Mouse (Mus musculus): ENCODE data around the gene Emp2. TPM values are rescaled to one million over a fixed set of nuclear protein-coding genes. Genes with fewer than 3 reads are reported as not detected.
A peak's percentile ranks its signal among the peaks of the same experiment; 100 is the strongest.

Gene Emp2
- total RNA-seq (2018; cell fraction: chromatin; rRNA removed), result 1 to 10 TPM in 12 of 26 experiments, under 1 TPM in 10, not detected in 4; 0.20 to 5.7 (median 1.5) TPM
- 1 to 10 TPM in 13 of 26 experiments, under 1 TPM in 13; 0.07 to 4.8 (median 1.3) TPM for total RNA-seq (2018; cell fraction: cytosol; rRNA removed)
- 1 to 10 TPM in 13 of 26 experiments, under 1 TPM in 11, not detected in 2; 0.15 to 10.0 (median 2.0) TPM for total RNA-seq (2018; cell fraction: nucleus; rRNA removed)
- 1.6 to 6.3 TPM (median 2.4 TPM) in 3 replicates for polyA plus RNA-seq (2018)

GRCm38 (mm10) chr16:10313646-10314088 lies at the start of gene Emp2:
Gene Emp2 (minus strand): TSS chr16:10313968.
- Histone ChIP-seq H3K79me2 (ENCODE audit: inconsistent target) (no peaks in the 10 kb centered on the region), H3K4me3 (ENCODE audit: inconsistent target) (peak within 1 kb of the TSS; percentile 27), H3K27ac (no peak within 1 kb of the TSS), H3K36me3 (ENCODE audit: inconsistent target) (no peaks in the 10 kb centered on the region)
- 2% methylated on average over 39 of the region's 40 CpGs for WGBS (ENCODE audit: missing documents)

GRCm38 (mm10) chr16:10363061-10363460 lies 49.3 kb upstream of the Emp2 start:
- Histone ChIP-seq H3K79me2 (ENCODE audit: inconsistent target) (no peaks in the 10 kb centered on the region), H3K27ac (no peak overlapping the region), H3K4me3 (ENCODE audit: inconsistent target) (no peak overlapping the region), H3K36me3 (ENCODE audit: inconsistent target) (no peaks in the 10 kb centered on the region)
- WGBS (ENCODE audit: missing documents), result 80% methylated on average over 1 of the region's 1 CpGs

GRCm38 (mm10) chr16:10359241-10359640 lies 45.5 kb upstream of the Emp2 start:
- Histone ChIP-seq H3K27ac (no peak overlapping the region), H3K4me3 (ENCODE audit: inconsistent target) (no peak overlapping the region), H3K36me3 (ENCODE audit: inconsistent target) (no peaks in the 10 kb centered on the region), H3K79me2 (ENCODE audit: inconsistent target) (no peaks in the 10 kb centered on the region)
- WGBS (ENCODE audit: missing documents), result 83% methylated on average over 6 of the region's 6 CpGs

- Histone ChIP-seq H3K79me2 (ENCODE audit: inconsistent target) (no peaks in the 10 kb centered on the region), H3K27ac (no peak overlapping the region), H3K36me3 (ENCODE audit: inconsistent target) (no peaks in the 10 kb centered on the region), H3K4me3 (ENCODE audit: inconsistent target) (no peak overlapping the region)
- WGBS (ENCODE audit: missing documents), result 38% methylated on average over 28 of the region's 30 CpGs
Observed at GRCm38 (mm10) chr16:10358010-10358934, 44.5 kb upstream of the Emp2 start.

GRCm38 (mm10) chr16:10355004-10355403 lies 41.2 kb upstream of the Emp2 start:
- Histone ChIP-seq H3K27ac (no peak overlapping the region), H3K79me2 (ENCODE audit: inconsistent target) (no peaks in the 10 kb centered on the region), H3K36me3 (ENCODE audit: inconsistent target) (no peaks in the 10 kb centered on the region), H3K4me3 (ENCODE audit: inconsistent target) (no peak overlapping the region)

GRCm38 (mm10) chr16:10351050-10351636 lies 37.4 kb upstream of the Emp2 start:
- H3K79me2 ChIP-seq (ENCODE audit: inconsistent target), result no peaks in the 10 kb centered on the region
- H3K27ac ChIP-seq, result no peak overlapping the region
- 91% methylated on average over 9 of the region's 9 CpGs for WGBS (ENCODE audit: missing documents)
- no peak overlapping the region for H3K4me3 ChIP-seq (ENCODE audit: inconsistent target)
- H3K36me3 ChIP-seq (ENCODE audit: inconsistent target), result no peaks in the 10 kb centered on the region

- Histone ChIP-seq H3K4me3 (ENCODE audit: inconsistent target) (no peak overlapping the region), H3K79me2 (ENCODE audit: inconsistent target) (no peaks in the 10 kb centered on the region), H3K36me3 (ENCODE audit: inconsistent target) (no peaks in the 10 kb centered on the region), H3K27ac (no peak overlapping the region)
- WGBS (ENCODE audit: missing documents), result 66% methylated on average over 2 of the region's 10 CpGs
Observed at GRCm38 (mm10) chr16:10349876-10350275, 36.1 kb upstream of the Emp2 start.

- 86% methylated on average over 5 of the region's 5 CpGs for WGBS (ENCODE audit: missing documents)
- Histone ChIP-seq H3K27ac (no peak overlapping the region), H3K4me3 (ENCODE audit: inconsistent target) (no peak overlapping the region), H3K36me3 (ENCODE audit: inconsistent target) (no peaks in the 10 kb centered on the region), H3K79me2 (ENCODE audit: inconsistent target) (no peaks in the 10 kb centered on the region)
Observed at GRCm38 (mm10) chr16:10349436-10349835, 35.7 kb upstream of the Emp2 start.

GRCm38 (mm10) chr16:10347551-10347950 lies 33.8 kb upstream of the Emp2 start:
- Histone ChIP-seq H3K79me2 (ENCODE audit: inconsistent target) (no peaks in the 10 kb centered on the region), H3K27ac (no peak overlapping the region), H3K4me3 (ENCODE audit: inconsistent target) (no peak overlapping the region), H3K36me3 (ENCODE audit: inconsistent target) (no peaks in the 10 kb centered on the region)
- WGBS (ENCODE audit: missing documents), result 100% methylated on average over 7 of the region's 7 CpGs

GRCm38 (mm10) chr16:10341110-10341509 lies 27.3 kb upstream of the Emp2 start:
- WGBS (ENCODE audit: missing documents), result 100% methylated on average over 4 of the region's 4 CpGs

GRCm38 (mm10) chr16:10339930-10340329 lies 26.2 kb upstream of the Emp2 start:
- Histone ChIP-seq H3K27ac (no peak overlapping the region), H3K79me2 (ENCODE audit: inconsistent target) (no peaks in the 10 kb centered on the region), H3K36me3 (ENCODE audit: inconsistent target) (no peaks in the 10 kb centered on the region), H3K4me3 (ENCODE audit: inconsistent target) (no peak overlapping the region)
- WGBS (ENCODE audit: missing documents), result 96% methylated on average over 10 of the region's 10 CpGs

More at GRCm38 (mm10) chr16:10341110-10341509, 27.3 kb upstream of the Emp2 start:
- Histone ChIP-seq H3K27ac (no peak overlapping the region), H3K36me3 (ENCODE audit: inconsistent target) (no peaks in the 10 kb centered on the region), H3K79me2 (ENCODE audit: inconsistent target) (no peaks in the 10 kb centered on the region), H3K4me3 (ENCODE audit: inconsistent target) (no peak overlapping the region)

GRCm38 (mm10) chr16:10338601-10339000 lies 24.8 kb upstream of the Emp2 start:
- H3K36me3 ChIP-seq (ENCODE audit: inconsistent target), result no peaks in the 10 kb centered on the region
- no peak overlapping the region for H3K27ac ChIP-seq
- no peaks in the 10 kb centered on the region for H3K79me2 ChIP-seq (ENCODE audit: inconsistent target)
- 88% methylated on average over 5 of the region's 5 CpGs for WGBS (ENCODE audit: missing documents)
- no peak overlapping the region for H3K4me3 ChIP-seq (ENCODE audit: inconsistent target)

GRCm38 (mm10) chr16:10337422-10338197 lies 23.8 kb upstream of the Emp2 start:
- 92% methylated on average over 13 of the region's 13 CpGs for WGBS (ENCODE audit: missing documents)

More at GRCm38 (mm10) chr16:10337422-10338197, 23.8 kb upstream of the Emp2 start:
- no peak overlapping the region for H3K4me3 ChIP-seq (ENCODE audit: inconsistent target)
- no peaks in the 10 kb centered on the region for H3K36me3 ChIP-seq (ENCODE audit: inconsistent target)
- H3K27ac ChIP-seq, result no peak overlapping the region
- H3K79me2 ChIP-seq (ENCODE audit: inconsistent target), result no peaks in the 10 kb centered on the region

All from macrophage (primary cell).